Mouse (Mus musculus): ENCODE data around the gene Oxsr1. TPM values are rescaled to one million over a fixed set of nuclear protein-coding genes. Genes with fewer than 3 reads are reported as not detected.

The Oxsr1 gene
- polyA plus RNA-seq, 1 experiment from 2014 or later, result 13.5 TPM

- H3K4me2 ChIP-seq (ENCODE audit: low read length), result no peak overlapping the region
- ATAC-seq, result no peak
- no peak overlapping the region for H3K27ac ChIP-seq (ENCODE audit: low read depth, low read length)
- no peak overlapping the region for H3K9ac ChIP-seq (ENCODE audit: low read length)
- WGBS, result 79% methylated on average over 10 of the region's 10 CpGs
- no peaks in the 10 kb centered on the region for H3K27me3 ChIP-seq (replicated peaks; ENCODE audit: control insufficient read depth, insufficient read depth, low read length)
- no peak for DNase-seq (ENCODE audit: low spot score)
- no peak overlapping the region for H3K4me3 ChIP-seq (ENCODE audit: low read depth, low read length)
- H3K4me1 ChIP-seq (ENCODE audit: control insufficient read depth, insufficient read depth, low read length), result peaks cover under 1% of the 10 kb centered on the region; the same call in 1 of the 2 replicates
- H3K36me3 ChIP-seq (ENCODE audit: control insufficient read depth, insufficient read depth, low read length), result no peaks in the 10 kb centered on the region
- H3K9me3 ChIP-seq (replicated peaks; ENCODE audit: control insufficient read depth, low read length), result no peaks in the 10 kb centered on the region
Observed at GRCm38 (mm10) chr9:119334324-119334723, 12.1 kb upstream of the Oxsr1 start.

GRCm38 (mm10) chr9:119330186-119330963 is 8.1 kb upstream of the Oxsr1 start:
- H3K27me3 ChIP-seq (replicated peaks; ENCODE audit: control insufficient read depth, insufficient read depth, low read length), result no peaks in the 10 kb centered on the region
- H3K9ac ChIP-seq (ENCODE audit: low read length), result no peak overlapping the region
- DNase-seq (ENCODE audit: low spot score), result no peak
- ATAC-seq, result no peak
- no peaks in the 10 kb centered on the region for H3K9me3 ChIP-seq (replicated peaks; ENCODE audit: control insufficient read depth, low read length)
- WGBS, result 93% methylated on average over 15 of the region's 15 CpGs
- no peak overlapping the region for H3K4me2 ChIP-seq (ENCODE audit: low read length)
- no peaks in the 10 kb centered on the region for H3K4me1 ChIP-seq (ENCODE audit: control insufficient read depth, insufficient read depth, low read length)
- H3K27ac ChIP-seq (ENCODE audit: low read depth, low read length), result no peak overlapping the region
- no peaks in the 10 kb centered on the region for H3K36me3 ChIP-seq (ENCODE audit: control insufficient read depth, insufficient read depth, low read length)
- H3K4me3 ChIP-seq (ENCODE audit: low read depth, low read length), result no peak overlapping the region

- Histone ChIP-seq H3K27ac (ENCODE audit: low read depth, low read length) (no peak overlapping the region), H3K9ac (ENCODE audit: low read length) (no peak overlapping the region), H3K9me3 (replicated peaks; ENCODE audit: control insufficient read depth, low read length) (no peaks in the 10 kb centered on the region), H3K4me2 (ENCODE audit: low read length) (no peak overlapping the region), H3K36me3 (ENCODE audit: control insufficient read depth, insufficient read depth, low read length) (no peaks in the 10 kb centered on the region), H3K27me3 (replicated peaks; ENCODE audit: control insufficient read depth, insufficient read depth, low read length) (no peaks in the 10 kb centered on the region), H3K4me1 (ENCODE audit: control insufficient read depth, insufficient read depth, low read length) (peaks cover under 1% of the 10 kb centered on the region; the same call in 1 of the 2 replicates), H3K4me3 (ENCODE audit: low read depth, low read length) (no peak overlapping the region)
- 87% methylated on average over 3 of the region's 3 CpGs for WGBS
- ATAC-seq (no peak), DNase-seq (ENCODE audit: low spot score) (no peak)
Observed at GRCm38 (mm10) chr9:119328488-119328887, 6.3 kb upstream of the Oxsr1 start.

- Histone ChIP-seq H3K27ac (ENCODE audit: low read depth, low read length) (no peak overlapping the region), H3K27me3 (replicated peaks; ENCODE audit: control insufficient read depth, insufficient read depth, low read length) (no peaks in the 10 kb centered on the region), H3K4me1 (ENCODE audit: control insufficient read depth, insufficient read depth, low read length) (peaks cover 17% of the 10 kb centered on the region), H3K9me3 (replicated peaks; ENCODE audit: control insufficient read depth, low read length) (no peaks in the 10 kb centered on the region), H3K4me3 (ENCODE audit: low read depth, low read length) (no peak overlapping the region), H3K9ac (ENCODE audit: low read length) (no peak overlapping the region), H3K36me3 (ENCODE audit: control insufficient read depth, insufficient read depth, low read length) (no peaks in the 10 kb centered on the region), H3K4me2 (ENCODE audit: low read length) (no peak overlapping the region)
- ATAC-seq (no peak), DNase-seq (ENCODE audit: low spot score) (no peak)
- WGBS, result 79% methylated on average over 1 of the region's 1 CpGs
Observed at GRCm38 (mm10) chr9:119324130-119324529, 1.9 kb upstream of the Oxsr1 start.

- H3K9me3 ChIP-seq (replicated peaks; ENCODE audit: control insufficient read depth, low read length), result no peaks in the 10 kb centered on the region
- H3K27ac ChIP-seq (ENCODE audit: low read depth, low read length), result peak overlapping the region; percentile 91
- no peaks in the 10 kb centered on the region for H3K36me3 ChIP-seq (ENCODE audit: control insufficient read depth, insufficient read depth, low read length)
- H3K9ac ChIP-seq (ENCODE audit: low read length), result peak overlapping the region; percentile 87
- H3K27me3 ChIP-seq (replicated peaks; ENCODE audit: control insufficient read depth, insufficient read depth, low read length), result no peaks in the 10 kb centered on the region
- H3K4me2 ChIP-seq (ENCODE audit: low read length), result peak overlapping the region; percentile 98
- no peak for ATAC-seq
- WGBS, result 6% methylated on average over 9 of the region's 9 CpGs
- H3K4me1 ChIP-seq (ENCODE audit: control insufficient read depth, insufficient read depth, low read length), result peaks cover 17% of the 10 kb centered on the region
- no peak for DNase-seq (ENCODE audit: low spot score)
- H3K4me3 ChIP-seq (ENCODE audit: low read depth, low read length), result peak overlapping the region; percentile 92
Observed at GRCm38 (mm10) chr9:119323260-119323645, 1.0 kb upstream of the Oxsr1 start.

GRCm38 (mm10) chr9:119321392-119322229 is 616 bp downstream of the Oxsr1 start:
- under 1% methylated on average over 55 of the region's 59 CpGs for WGBS
- H3K4me3 ChIP-seq (ENCODE audit: low read depth, low read length), result peak overlapping the region; percentile 92
- H3K4me2 ChIP-seq (ENCODE audit: low read length), result peak overlapping the region; percentile 98
- H3K36me3 ChIP-seq (ENCODE audit: control insufficient read depth, insufficient read depth, low read length), result no peaks in the 10 kb centered on the region
- ATAC-seq (peak; percentile 22; the same call in 1 of the 2 replicates), DNase-seq (ENCODE audit: low spot score) (peak; percentile 16)
- no peaks in the 10 kb centered on the region for H3K27me3 ChIP-seq (replicated peaks; ENCODE audit: control insufficient read depth, insufficient read depth, low read length)
- peak overlapping the region; percentile 87 for H3K9ac ChIP-seq (ENCODE audit: low read length)
- no peaks in the 10 kb centered on the region for H3K9me3 ChIP-seq (replicated peaks; ENCODE audit: control insufficient read depth, low read length)
- peaks cover 17% of the 10 kb centered on the region for H3K4me1 ChIP-seq (ENCODE audit: control insufficient read depth, insufficient read depth, low read length)
- peak overlapping the region; percentile 91 for H3K27ac ChIP-seq (ENCODE audit: low read depth, low read length)

- peak overlapping the region; percentile 87 for H3K9ac ChIP-seq (ENCODE audit: low read length)
- H3K4me3 ChIP-seq (ENCODE audit: low read depth, low read length), result peak overlapping the region; percentile 92
- no peaks in the 10 kb centered on the region for H3K36me3 ChIP-seq (ENCODE audit: control insufficient read depth, insufficient read depth, low read length)
- WGBS, result 8% methylated on average over 7 of the region's 7 CpGs
- DNase-seq (ENCODE audit: low spot score) (no peak), ATAC-seq (no peak)
- no peaks in the 10 kb centered on the region for H3K9me3 ChIP-seq (replicated peaks; ENCODE audit: control insufficient read depth, low read length)
- peaks cover 17% of the 10 kb centered on the region for H3K4me1 ChIP-seq (ENCODE audit: control insufficient read depth, insufficient read depth, low read length)
- H3K27ac ChIP-seq (ENCODE audit: low read depth, low read length), result no peak overlapping the region
- no peaks in the 10 kb centered on the region for H3K27me3 ChIP-seq (replicated peaks; ENCODE audit: control insufficient read depth, insufficient read depth, low read length)
- peak overlapping the region; percentile 98 for H3K4me2 ChIP-seq (ENCODE audit: low read length)
Observed at GRCm38 (mm10) chr9:119320946-119321345, 1.3 kb downstream of the Oxsr1 start.

GRCm38 (mm10) chr9:119320446-119320845 is 1.8 kb downstream of the Oxsr1 start:
- peak overlapping the region; percentile 98 for H3K4me2 ChIP-seq (ENCODE audit: low read length)
- H3K27ac ChIP-seq (ENCODE audit: low read depth, low read length), result no peak overlapping the region
- no peak overlapping the region for H3K9ac ChIP-seq (ENCODE audit: low read length)
- WGBS, result 83% methylated on average over 7 of the region's 7 CpGs
- no peaks in the 10 kb centered on the region for H3K9me3 ChIP-seq (replicated peaks; ENCODE audit: control insufficient read depth, low read length)
- no peaks in the 10 kb centered on the region for H3K36me3 ChIP-seq (ENCODE audit: control insufficient read depth, insufficient read depth, low read length)
- H3K4me1 ChIP-seq (ENCODE audit: control insufficient read depth, insufficient read depth, low read length), result peaks cover 17% of the 10 kb centered on the region
- ATAC-seq, result no peak
- no peaks in the 10 kb centered on the region for H3K27me3 ChIP-seq (replicated peaks; ENCODE audit: control insufficient read depth, insufficient read depth, low read length)
- DNase-seq (ENCODE audit: low spot score), result no peak
- H3K4me3 ChIP-seq (ENCODE audit: low read depth, low read length), result peak overlapping the region; percentile 92; the same call in 1 of the 2 replicates

Data from forebrain, embryonic 14.5 days (tissue).